In genomic region chr6:64684973-64685372, GRCm38 (mm10) we compare ENCODE assay signal across 8 mouse cellular contexts. TPM values are rescaled to one million over a fixed set of nuclear protein-coding genes. Genes with fewer than 3 reads are reported as not detected.
DNase-seq lines count a peak whose midpoint lies in the region; ATAC-seq lines count a peak whose summit lies in the region.

No protein-coding gene starts in this region.

- peaks cover 10% of the 10 kb centered on the region for H3K4me1 ChIP-seq in forebrain, embryonic 15.5 days
- H3K4me1 ChIP-seq in midbrain, embryonic 16.5 days (ENCODE audit: control insufficient read depth, insufficient read depth, low read length): peaks cover 9% of the 10 kb centered on the region

- no peak overlapping the region for H3K9ac ChIP-seq in forebrain, embryonic 15.5 days (replicated peaks)
- H3K9ac ChIP-seq in midbrain, embryonic 16.5 days (ENCODE audit: low read depth, low read length): no peak overlapping the region

- ATAC-seq in forebrain, embryonic 15.5 days (replicated peaks): peak; percentile 68
- peak; percentile 61 for ATAC-seq in midbrain, embryonic 16.5 days

- peak; percentile 52 for DNase-seq in adrenal gland, postnatal 14 days
- no peak for DNase-seq in adrenal gland, postnatal 4 days (ENCODE audit: low spot score in 2 of 2)
- peak; percentile 22 for DNase-seq in lung, postnatal 36 days
- DNase-seq in lung, postnatal 14 days: no peak
- DNase-seq in layer of hippocampus, adult 18-20 months (ENCODE audit: low spot score in 2 of 2): peak; percentile 15 to 70
- no peak for DNase-seq in thymus, postnatal 36 days

- no peaks in the 10 kb centered on the region for H3K9me3 ChIP-seq in forebrain, embryonic 15.5 days
- no peaks in the 10 kb centered on the region for H3K9me3 ChIP-seq in midbrain, embryonic 16.5 days (replicated peaks; ENCODE audit: control insufficient read depth, low read length, poor library complexity, severe bottlenecking)

- no peaks in the 10 kb centered on the region for H3K27me3 ChIP-seq in forebrain, embryonic 15.5 days
- H3K27me3 ChIP-seq in midbrain, embryonic 16.5 days (ENCODE audit: control insufficient read depth, insufficient read depth, low read depth, low read length): peaks cover 20% of the 10 kb centered on the region

- H3K4me3 ChIP-seq in forebrain, embryonic 15.5 days: no peak overlapping the region
- H3K4me3 ChIP-seq in midbrain, embryonic 16.5 days (ENCODE audit: low read depth, low read length): no peak overlapping the region

- H3K36me3 ChIP-seq in forebrain, embryonic 15.5 days: no peaks in the 10 kb centered on the region
- no peaks in the 10 kb centered on the region for H3K36me3 ChIP-seq in midbrain, embryonic 16.5 days (ENCODE audit: control insufficient read depth, insufficient read depth, low read length)

- no peak overlapping the region for H3K27ac ChIP-seq in forebrain, embryonic 15.5 days (replicated peaks)
- H3K27ac ChIP-seq in midbrain, embryonic 16.5 days (ENCODE audit: low read length): no peak overlapping the region

- peak overlapping the region; percentile 26; the same call in 1 of the 2 replicates for H3K4me2 ChIP-seq in forebrain, embryonic 15.5 days (replicated peaks)
- H3K4me2 ChIP-seq in midbrain, embryonic 16.5 days (ENCODE audit: low read length): peak overlapping the region; percentile 46

- WGBS in forebrain, embryonic 15.5 days: 4% methylated on average over 5 of the region's 5 CpGs
- under 1% methylated on average over 4 of the region's 5 CpGs for WGBS in midbrain, embryonic 16.5 days

RNA-seq across cellular contexts. Expression of gene Atoh1, which starts 44.0 kb away (rescaled TPM):
- 0.23 TPM in 1 of 2 replicates, not detected in the other for total RNA-seq in adrenal gland, postnatal 14 days (2021)
- under 1 TPM in 1 of 2 experiments, not detected in 1; 0.20 TPM for total RNA-seq in adrenal gland, postnatal 4 days (2021)
- polyA plus RNA-seq in forebrain, embryonic 15.5 days (2015; fragmentation: Nextera tagmentation; extraction: Ambion mirVana): 0.26 TPM in 1 of 2 replicates, not detected in the other
- not detected for total RNA-seq in layer of hippocampus, adult 18-20 months (2021)
- polyA plus RNA-seq in midbrain, embryonic 16.5 days (2015; fragmentation: Nextera tagmentation; extraction: Ambion mirVana): 0.44 and 0.63 TPM in 2 replicates

Comparison
In these comparisons a context has a peak if more than half of its experiments do, and no peak if none do; other contexts are left out.
1. DNase-seq: peak in adrenal gland, postnatal 14 days (single experiment), lung, postnatal 36 days (single experiment) and layer of hippocampus, adult 18-20 months (2 of 2); none in adrenal gland, postnatal 4 days (0 of 2), lung, postnatal 14 days (single experiment) and thymus, postnatal 36 days (0 of 2).